Mouse (Mus musculus) liver, adult 2 months (tissue): ENCODE data around the gene Gm20538. TPM values are rescaled to one million over a fixed set of nuclear protein-coding genes. Genes with fewer than 3 reads are reported as not detected.
A peak's percentile ranks its signal among the peaks of the same experiment; 100 is the strongest.

Experiments used
- DNase-seq: peaks from one replicate; pipeline ENCODE4 v3.0.0-alpha.2; 2011; ENCODE audit warnings: low read depth, low spot score; ENCODE audit errors: extremely low read depth
- H3K27ac ChIP-seq: fragments of 200-500 bp; replicated peaks from 2 replicates; pipeline ENCODE4 v1.5.1; 2012; ENCODE audit warnings: low read depth, mild to moderate bottlenecking, control low read depth, inconsistent platforms, low read length; ENCODE audit not compliant: insufficient read depth
- H3K27me3 ChIP-seq: fragments of 200-500 bp; 2 replicates; pipeline ENCODE4 v1.6.1; 2012; ENCODE audit warnings: mild to moderate bottlenecking, moderate library complexity, low read length, inconsistent platforms; ENCODE audit not compliant: control insufficient read depth, insufficient read depth
- H3K36me3 ChIP-seq: fragments of 200-500 bp; 2 replicates; pipeline ENCODE4 v1.6.1; 2012; ENCODE audit warnings: low read length, inconsistent platforms; ENCODE audit not compliant: control insufficient read depth, insufficient read depth
- H3K4me1 ChIP-seq: fragments of 200-500 bp; 2 replicates; pipeline ENCODE4 v1.6.1; 2011; ENCODE audit warnings: low read length; ENCODE audit not compliant: control insufficient read depth, insufficient read depth
- H3K4me3 ChIP-seq: fragments of 200-500 bp; 2 replicates; pipeline ENCODE4 v1.5.1; 2011; ENCODE audit warnings: low read depth, mild to moderate bottlenecking, control low read depth, low read length, moderate library complexity; ENCODE audit not compliant: insufficient read depth
- H3K79me2 ChIP-seq: fragments of 200-500 bp; 2 replicates; pipeline ENCODE4 v1.6.1; 2012; ENCODE audit warnings: inconsistent platforms, mild to moderate bottlenecking, low read length, moderate library complexity; ENCODE audit not compliant: control insufficient read depth, insufficient read depth
- H3K9ac ChIP-seq: fragments of 200-500 bp; 2 replicates; pipeline ENCODE4 v1.6.1; 2012; ENCODE audit warnings: low read depth, mild to moderate bottlenecking, control low read depth, inconsistent platforms, low read length
- CTCF ChIP-seq: fragments of 200-500 bp; IDR thresholded peaks from 2 replicates; pipeline ENCODE4 v1.5.1; 2011; ENCODE audit warnings: low read depth, low read length, control low read depth
- POLR2A ChIP-seq: fragments of 200-500 bp; IDR thresholded peaks from 2 replicates; pipeline ENCODE4 v1.6.1; 2011; ENCODE audit warnings: low read length, control low read depth; ENCODE audit not compliant: insufficient read depth; ENCODE audit errors: extremely low read depth
- WGBS: fragments of 180-500 bp; shearing (Covaris S2); methylation state at CpG from one replicate; pipeline ENCODE4 v1.1.7; 2018; 5-methylcytosine and 5-hydroxymethylcytosine counted together
- polyA plus RNA-seq: library from polyadenylated mRNA; depleted of rRNA; stranded (reverse); fragments of >200 nt; gene quantifications from 2 replicates; pipeline ENCODE4 v1.2.3, GENCODE M21; 2012
- total RNA-seq: library from RNA; depleted of rRNA; stranded (reverse); fragments of >200 nt; gene quantifications from 2 replicates; pipeline ENCODE4 v1.2.3, GENCODE M21; 2014

The Gm20538 gene
- total and polyA plus RNA-seq, 2 experiments = not detected

- no peak for DNase-seq
- no peaks in the 10 kb centered on the region for H3K4me1 ChIP-seq
- no peaks in the 10 kb centered on the region for H3K27me3 ChIP-seq
- H3K36me3 ChIP-seq = peaks cover 7% of the 10 kb centered on the region
- no peak overlapping the region for H3K27ac ChIP-seq
- no peak overlapping the region for H3K9ac ChIP-seq
- H3K79me2 ChIP-seq = no peaks in the 10 kb centered on the region
- 73% methylated on average over 9 of the region's 9 CpGs for WGBS
- H3K4me3 ChIP-seq = no peak overlapping the region
- TF ChIP-seq CTCF (no peak), POLR2A (no peak)
Observed at GRCm38 (mm10) chr19:44525551-44526205, 27.0 kb downstream of the Gm20538 start.

- Histone ChIP-seq H3K4me1 (no peaks in the 10 kb centered on the region), H3K27ac (no peak overlapping the region), H3K27me3 (no peaks in the 10 kb centered on the region; the same call in 1 of the 2 replicates), H3K9ac (no peak overlapping the region), H3K4me3 (no peak overlapping the region), H3K36me3 (no peaks in the 10 kb centered on the region; the same call in 1 of the 2 replicates), H3K79me2 (no peaks in the 10 kb centered on the region)
- WGBS = 69% methylated on average over 7 of the region's 7 CpGs
- DNase-seq = peak; percentile 10
- TF ChIP-seq CTCF (peak; percentile 39), POLR2A (no peak)
Observed at GRCm38 (mm10) chr19:44519152-44519551, 33.5 kb downstream of the Gm20538 start.

- no peaks in the 10 kb centered on the region for H3K79me2 ChIP-seq
- H3K27me3 ChIP-seq = no peaks in the 10 kb centered on the region; the same call in 1 of the 2 replicates
- H3K4me3 ChIP-seq = no peak overlapping the region
- no peak overlapping the region for H3K27ac ChIP-seq
- DNase-seq = no peak
- H3K4me1 ChIP-seq = no peaks in the 10 kb centered on the region
- no peak overlapping the region for H3K9ac ChIP-seq
- no peaks in the 10 kb centered on the region; the same call in 1 of the 2 replicates for H3K36me3 ChIP-seq
- 90% methylated on average over 12 of the region's 12 CpGs for WGBS
- TF ChIP-seq POLR2A (no peak), CTCF (no peak)
Observed at GRCm38 (mm10) chr19:44517996-44518768, 34.4 kb downstream of the Gm20538 start.

GRCm38 (mm10) chr19:44515769-44516168 is 36.9 kb downstream of the Gm20538 start:
- no peak for DNase-seq
- H3K9ac ChIP-seq = no peak overlapping the region
- H3K4me3 ChIP-seq = no peak overlapping the region
- H3K27ac ChIP-seq = no peak overlapping the region
- WGBS = 71% methylated on average over 6 of the region's 6 CpGs
- no peak for TF ChIP-seq CTCF
- no peak for TF ChIP-seq POLR2A
- no peaks in the 10 kb centered on the region; the same call in 1 of the 2 replicates for H3K36me3 ChIP-seq
- peaks cover 8% of the 10 kb centered on the region for H3K27me3 ChIP-seq
- no peaks in the 10 kb centered on the region for H3K4me1 ChIP-seq
- H3K79me2 ChIP-seq = no peaks in the 10 kb centered on the region

- H3K36me3 ChIP-seq = no peaks in the 10 kb centered on the region; the same call in 1 of the 2 replicates
- H3K9ac ChIP-seq = no peak overlapping the region
- no peak for TF ChIP-seq CTCF
- TF ChIP-seq POLR2A = no peak
- peaks cover 10% of the 10 kb centered on the region for H3K27me3 ChIP-seq
- no peaks in the 10 kb centered on the region for H3K4me1 ChIP-seq
- 43% methylated on average over 14 of the region's 14 CpGs for WGBS
- no peak overlapping the region for H3K4me3 ChIP-seq
- peak; percentile 10 for DNase-seq
- no peak overlapping the region for H3K27ac ChIP-seq
- no peaks in the 10 kb centered on the region for H3K79me2 ChIP-seq
Observed at GRCm38 (mm10) chr19:44514521-44515451, 37.8 kb downstream of the Gm20538 start.
